Mouse (Mus musculus): Measurements from ENCODE around the gene Abat. TPM values are rescaled to one million over a fixed set of nuclear protein-coding genes. Genes with fewer than 3 reads are reported as not detected.

Abat gene
- polyA plus RNA-seq, 1 experiment from 2014 or later, result 112 TPM

GRCm38 (mm10) chr16:8667814-8668213 is 154.6 kb downstream of the Abat start:
- H3K27me3 ChIP-seq (replicated peaks), result no peaks in the 10 kb centered on the region
- H3K27ac ChIP-seq, result no peak overlapping the region
- H3K36me3 ChIP-seq, result peaks cover 30% of the 10 kb centered on the region
- peak overlapping the region; percentile 33; the same call in 1 of the 2 replicates for H3K9ac ChIP-seq
- WGBS, result 72% methylated on average over 4 of the region's 4 CpGs
- no peaks in the 10 kb centered on the region for H3K9me3 ChIP-seq
- ATAC-seq (ENCODE audit: low FRiP score, low read depth), result no peak
- no peak overlapping the region for H3K4me3 ChIP-seq
- peak overlapping the region; percentile 21 for H3K4me2 ChIP-seq (replicated peaks)
- peaks cover 70% of the 10 kb centered on the region for H3K4me1 ChIP-seq

GRCm38 (mm10) chr16:8668386-8668785 is 155.2 kb downstream of the Abat start:
- no peak overlapping the region for H3K4me3 ChIP-seq

GRCm38 (mm10) chr16:8669432-8669831 is 156.2 kb downstream of the Abat start:
- peaks cover 15% of the 10 kb centered on the region; the same call in 1 of the 2 replicates for H3K36me3 ChIP-seq
- peak overlapping the region; percentile 26; the same call in 1 of the 2 replicates for H3K27ac ChIP-seq
- no peak for ATAC-seq (ENCODE audit: low FRiP score, low read depth)
- H3K9me3 ChIP-seq, result no peaks in the 10 kb centered on the region
- peak overlapping the region; percentile 74 for H3K9ac ChIP-seq
- peaks cover 58% of the 10 kb centered on the region for H3K4me1 ChIP-seq
- peak overlapping the region; percentile 75 for H3K4me3 ChIP-seq
- H3K4me2 ChIP-seq (replicated peaks), result peak overlapping the region; percentile 83
- 55% methylated on average over 5 of the region's 5 CpGs for WGBS
- 0 out of 2 replicates have a peak, but pooled peaks cover 3% of the 10 kb centered on the region for H3K27me3 ChIP-seq (replicated peaks)

More at GRCm38 (mm10) chr16:8668386-8668785, 155.2 kb downstream of the Abat start:
- Histone ChIP-seq H3K9me3 (no peaks in the 10 kb centered on the region), H3K9ac (0 out of 2 replicates have a peak overlapping the region, but pooled peaks have one; percentile 1), H3K4me1 (peaks cover 67% of the 10 kb centered on the region), H3K4me2 (replicated peaks) (peak overlapping the region; percentile 83), H3K36me3 (peaks cover 24% of the 10 kb centered on the region), H3K27me3 (replicated peaks) (0 out of 2 replicates have a peak, but pooled peaks cover 3% of the 10 kb centered on the region), H3K27ac (no peak overlapping the region)
- no peak for ATAC-seq (ENCODE audit: low FRiP score, low read depth)
- 77% methylated on average over 2 of the region's 2 CpGs for WGBS

GRCm38 (mm10) chr16:8670041-8671035 is 157.1 kb downstream of the Abat start:
- Histone ChIP-seq H3K4me3 (peak overlapping the region; percentile 75), H3K36me3 (peaks cover 15% of the 10 kb centered on the region; the same call in 1 of the 2 replicates), H3K9ac (peak overlapping the region; percentile 74), H3K4me2 (replicated peaks) (peak overlapping the region; percentile 83), H3K9me3 (no peaks in the 10 kb centered on the region), H3K4me1 (peaks cover 56% of the 10 kb centered on the region), H3K27ac (peak overlapping the region; percentile 26; the same call in 1 of the 2 replicates), H3K27me3 (replicated peaks) (0 out of 2 replicates have a peak, but pooled peaks cover 3% of the 10 kb centered on the region)
- peak; percentile 36 for ATAC-seq (ENCODE audit: low FRiP score, low read depth)
- 5% methylated on average over 14 of the region's 15 CpGs for WGBS

Small RNA genes lying within 50 kb of the gene (microRNA-seq; reads per million reads assigned to microRNA genes)
- gene Gm22137, result not detected

Other genes with a start within 250 kb of the Abat start
- not detected in 2 replicates for gene Tmem114, start 88.3 kb upstream of the Abat start, polyA plus RNA-seq (2016; fragmentation: Nextera tagmentation; extraction: Ambion mirVana)
- 23.3 and 25.6 TPM in 2 replicates for gene Mettl22, start 42.6 kb upstream of the Abat start, polyA plus RNA-seq (2016; fragmentation: Nextera tagmentation; extraction: Ambion mirVana)
- 47.3 and 49.3 TPM in 2 replicates for gene Pmm2, start 124.2 kb downstream of the Abat start, polyA plus RNA-seq (2016; fragmentation: Nextera tagmentation; extraction: Ambion mirVana)
- gene Tmem186, start 124.3 kb downstream of the Abat start, polyA plus RNA-seq (2016; fragmentation: Nextera tagmentation; extraction: Ambion mirVana), result 22.7 and 24.2 TPM in 2 replicates
- 254 and 261 TPM in 2 replicates for gene Carhsp1, start 158.7 kb downstream of the Abat start, polyA plus RNA-seq (2016; fragmentation: Nextera tagmentation; extraction: Ambion mirVana)
- gene Gm5767, start 167.3 kb downstream of the Abat start, polyA plus RNA-seq (2016; fragmentation: Nextera tagmentation; extraction: Ambion mirVana), result not detected in 2 replicates

Data from neural tube, embryonic 12.5 days (tissue).